Mouse (Mus musculus) MEL (cell line): ENCODE results near the gene Nos3.

Experiments
- POLR2A ChIP-seq, 2 experiments: IDR thresholded peaks; 2 replicates each; pipeline ENCODE4 v1.6.1; 2011 to 2012; ENCODE audit warnings: low read length in 2 of 2, mild to moderate bottlenecking in 2 of 2, control low read depth in 1 of 2, improper control_type of control experiment in 1 of 2, low read depth in 1 of 2, moderate library complexity in 1 of 2; ENCODE audit not compliant: control insufficient read depth in 1 of 2, insufficient read depth in 1 of 2, poor library complexity in 1 of 2
- SMC3 ChIP-seq: IDR thresholded peaks from 2 replicates; pipeline ENCODE4 v1.6.1; 2011; ENCODE audit warnings: low read depth, low read length, improper control_type of control experiment

DNA sequence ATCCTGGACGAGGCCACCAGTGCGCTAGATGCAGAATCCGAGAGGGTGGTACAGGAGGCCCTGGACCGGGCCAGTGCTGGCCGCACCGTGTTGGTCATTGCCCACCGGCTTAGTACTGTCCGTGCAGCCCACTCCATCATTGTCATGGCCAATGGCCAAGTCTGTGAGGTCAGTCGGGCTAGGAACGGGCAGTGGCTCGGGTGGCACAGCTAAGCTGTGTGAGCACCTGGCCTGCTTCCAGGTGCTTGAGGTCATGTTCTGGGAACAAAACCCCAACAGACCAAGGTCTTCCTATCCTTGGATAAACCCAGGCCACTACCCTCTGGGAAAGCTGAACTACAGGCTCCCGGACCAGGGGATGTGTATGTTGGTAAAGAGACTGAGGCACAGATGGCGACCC is 44.0 kb downstream of the Nos3 start:
- TF ChIP-seq POLR2A (IDR thresholded peaks at IDR 0.05; ENCODE audit: control insufficient read depth in 1 of 2, insufficient read depth in 1 of 2, low read depth in 1 of 2, low read length in 2 of 2, poor library complexity in 1 of 2) (no peak), SMC3 (no peak)
